Mouse (Mus musculus): ENCODE measurements around the gene Anxa8. TPM values are rescaled to one million over a fixed set of nuclear protein-coding genes. Genes with fewer than 3 reads are reported as not detected.

Gene Anxa8
- polyA plus RNA-seq, 2 experiments, result 23.7 to 42.5 TPM

DNA sequence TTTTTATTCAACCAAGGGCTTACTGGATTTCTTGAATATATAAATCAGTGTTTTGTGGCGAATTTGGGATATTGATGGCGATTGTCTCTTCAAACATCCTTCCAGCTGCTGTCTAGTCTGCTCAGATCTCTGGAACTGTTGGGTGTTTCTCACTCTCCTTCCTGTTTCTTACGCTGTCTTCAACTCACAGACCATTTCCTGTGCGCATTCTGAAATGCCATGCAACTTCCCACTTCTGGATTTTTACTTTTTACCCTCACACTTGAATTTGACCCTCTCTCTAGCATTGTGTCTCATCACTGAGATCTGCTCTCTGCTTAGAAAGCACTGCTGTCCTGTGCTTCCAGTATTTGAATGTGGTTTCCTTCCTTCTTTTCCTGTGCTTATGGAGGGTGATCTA, 21.8 kb downstream of the Anxa8 start:
- WGBS, result 78% methylated on average over 4 of the region's 4 CpGs
- Histone ChIP-seq H3K4me3 (replicated peaks; ENCODE audit: low read length) (no peak overlapping the region), H3K4me2 (replicated peaks; ENCODE audit: low read depth, low read length, severe bottlenecking) (no peak overlapping the region), H3K27ac (replicated peaks; ENCODE audit: low read depth, low read length) (no peak overlapping the region), H3K27me3 (ENCODE audit: control insufficient read depth, insufficient read depth, low read length) (no peaks in the 10 kb centered on the region), H3K36me3 (ENCODE audit: control insufficient read depth, insufficient read depth, low read length) (no peaks in the 10 kb centered on the region), H3K9me3 (ENCODE audit: control insufficient read depth, low read length) (no peaks in the 10 kb centered on the region), H3K9ac (ENCODE audit: low read depth, low read length, severe bottlenecking) (no peak overlapping the region), H3K4me1 (ENCODE audit: control insufficient read depth, insufficient read depth, low read length) (peaks cover 4% of the 10 kb centered on the region; the same call in 1 of the 2 replicates)
- ATAC-seq (ENCODE audit: low FRiP score, low read depth), result no peak
- no peak for DNase-seq (ENCODE audit: low spot score)
- TF ChIP-seq POLR2A (IDR thresholded peaks at IDR 0.05; ENCODE audit: borderline replicate concordance, extremely low read depth, insufficient read depth, insufficient read length), result no peak

GRCm38 (mm10) chr14:34114311-34114710, 28.5 kb downstream of the Anxa8 start:
- Histone ChIP-seq H3K9me3 (ENCODE audit: control insufficient read depth, low read length) (no peaks in the 10 kb centered on the region), H3K4me3 (replicated peaks; ENCODE audit: low read length) (no peak overlapping the region), H3K27ac (replicated peaks; ENCODE audit: low read depth, low read length) (no peak overlapping the region), H3K27me3 (ENCODE audit: control insufficient read depth, insufficient read depth, low read length) (no peaks in the 10 kb centered on the region), H3K36me3 (ENCODE audit: control insufficient read depth, insufficient read depth, low read length) (no peaks in the 10 kb centered on the region), H3K4me2 (replicated peaks; ENCODE audit: low read depth, low read length, severe bottlenecking) (no peak overlapping the region), H3K9ac (ENCODE audit: low read depth, low read length, severe bottlenecking) (no peak overlapping the region), H3K4me1 (ENCODE audit: control insufficient read depth, insufficient read depth, low read length) (no peaks in the 10 kb centered on the region)
- ATAC-seq (ENCODE audit: low FRiP score, low read depth) (no peak), DNase-seq (ENCODE audit: low spot score) (no peak)
- no peak for TF ChIP-seq POLR2A (IDR thresholded peaks at IDR 0.05; ENCODE audit: borderline replicate concordance, extremely low read depth, insufficient read depth, insufficient read length)
- 85% methylated on average over 4 of the region's 4 CpGs for WGBS

DNA sequence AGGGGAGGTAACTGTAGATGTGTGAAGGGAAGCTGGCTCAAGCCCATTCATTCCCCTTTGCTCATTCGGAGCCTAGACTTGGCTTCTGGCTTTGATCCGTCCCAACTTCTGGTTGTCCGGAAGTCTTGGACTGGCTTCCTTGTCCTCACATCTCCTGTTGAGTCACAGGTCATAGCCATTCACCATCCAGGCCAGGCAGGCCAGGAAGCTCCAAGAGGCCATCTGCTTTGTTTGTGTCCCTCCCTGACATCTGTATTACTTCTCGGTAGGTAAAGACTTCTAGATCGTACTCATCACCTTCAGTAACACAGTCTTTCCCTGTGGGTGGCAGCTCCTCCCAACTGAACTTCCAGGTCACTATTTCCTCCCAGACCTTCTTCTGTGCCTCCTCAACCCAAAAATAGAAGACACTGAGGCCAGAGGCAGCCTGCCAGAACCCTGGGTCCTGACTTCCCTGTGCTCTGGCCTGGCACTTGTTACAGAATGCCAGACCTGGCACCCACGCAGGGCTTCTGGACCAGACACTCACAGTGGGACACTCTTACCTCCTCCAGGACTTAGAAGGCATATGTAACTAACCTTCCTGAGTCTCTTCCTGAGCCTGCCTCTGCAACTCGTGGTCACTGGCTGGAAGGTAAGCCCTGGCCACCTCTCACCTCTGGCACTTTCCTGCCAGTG, 33.4 kb downstream of the Anxa8 start:
- Histone ChIP-seq H3K27me3 (ENCODE audit: control insufficient read depth, insufficient read depth, low read length) (no peaks in the 10 kb centered on the region), H3K9ac (ENCODE audit: low read depth, low read length, severe bottlenecking) (no peak overlapping the region), H3K4me2 (replicated peaks; ENCODE audit: low read depth, low read length, severe bottlenecking) (no peak overlapping the region), H3K9me3 (ENCODE audit: control insufficient read depth, low read length) (no peaks in the 10 kb centered on the region), H3K36me3 (ENCODE audit: control insufficient read depth, insufficient read depth, low read length) (no peaks in the 10 kb centered on the region), H3K4me3 (replicated peaks; ENCODE audit: low read length) (no peak overlapping the region), H3K4me1 (ENCODE audit: control insufficient read depth, insufficient read depth, low read length) (no peaks in the 10 kb centered on the region), H3K27ac (replicated peaks; ENCODE audit: low read depth, low read length) (no peak overlapping the region)
- no peak for TF ChIP-seq POLR2A (IDR thresholded peaks at IDR 0.05; ENCODE audit: borderline replicate concordance, extremely low read depth, insufficient read depth, insufficient read length)
- no peak for DNase-seq (ENCODE audit: low spot score)
- 68% methylated on average over 7 of the region's 7 CpGs for WGBS
- no peak for ATAC-seq (ENCODE audit: low FRiP score, low read depth)

DNA sequence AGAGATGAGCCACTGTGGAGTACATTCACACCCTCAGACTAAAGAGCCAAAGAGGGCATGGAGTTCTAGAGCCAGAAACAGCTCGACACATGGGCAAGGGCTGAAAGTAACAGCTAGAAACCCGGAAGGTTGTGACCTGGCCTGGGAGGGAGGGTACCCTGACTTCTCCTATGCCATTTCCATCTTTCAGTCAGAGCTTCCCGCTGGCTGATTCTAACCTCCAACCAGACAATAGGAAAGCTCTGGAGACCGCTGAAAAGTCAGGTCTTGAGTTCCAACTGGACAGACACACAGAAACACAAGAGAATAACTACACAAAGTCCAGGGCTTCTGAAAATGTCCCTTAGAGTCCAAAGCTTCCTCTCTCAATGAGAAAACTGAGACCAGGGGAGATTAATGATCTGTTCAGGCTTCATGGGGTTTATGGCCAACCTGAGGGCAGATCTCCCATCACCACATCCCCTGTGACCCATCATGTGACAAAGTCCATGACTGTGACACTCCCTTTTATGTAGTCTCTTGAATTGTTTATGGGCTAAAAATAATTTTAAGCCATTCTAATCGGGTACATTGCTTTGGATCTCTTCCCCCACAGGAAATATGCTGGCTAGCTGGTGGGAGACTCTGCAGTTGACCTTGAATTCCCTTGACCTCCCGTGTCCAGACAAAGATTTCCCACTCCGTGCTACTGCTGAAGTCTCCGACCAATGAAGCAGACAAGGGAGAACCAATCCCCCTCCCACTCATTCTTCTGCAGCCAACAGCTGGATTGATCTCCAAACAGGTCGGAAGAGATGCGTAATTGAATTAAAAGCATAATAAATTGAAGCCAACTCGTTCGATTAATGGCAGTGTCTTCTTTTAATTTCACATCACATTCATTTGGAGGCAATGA, 34.5 kb downstream of the Anxa8 start:
- Histone ChIP-seq H3K4me1 (ENCODE audit: control insufficient read depth, insufficient read depth, low read length) (no peaks in the 10 kb centered on the region), H3K9me3 (ENCODE audit: control insufficient read depth, low read length) (no peaks in the 10 kb centered on the region), H3K9ac (ENCODE audit: low read depth, low read length, severe bottlenecking) (no peak overlapping the region), H3K27me3 (ENCODE audit: control insufficient read depth, insufficient read depth, low read length) (no peaks in the 10 kb centered on the region), H3K4me2 (replicated peaks; ENCODE audit: low read depth, low read length, severe bottlenecking) (no peak overlapping the region), H3K27ac (replicated peaks; ENCODE audit: low read depth, low read length) (no peak overlapping the region), H3K36me3 (ENCODE audit: control insufficient read depth, insufficient read depth, low read length) (no peaks in the 10 kb centered on the region), H3K4me3 (replicated peaks; ENCODE audit: low read length) (no peak overlapping the region)
- 75% methylated on average over 12 of the region's 12 CpGs for WGBS
- no peak for ATAC-seq (ENCODE audit: low FRiP score, low read depth)
- DNase-seq (ENCODE audit: low spot score), result no peak
- TF ChIP-seq POLR2A (IDR thresholded peaks at IDR 0.05; ENCODE audit: borderline replicate concordance, extremely low read depth, insufficient read depth, insufficient read length), result no peak

GRCm38 (mm10) chr14:34120923-34121351, 35.2 kb downstream of the Anxa8 start:
- no peak overlapping the region for H3K4me3 ChIP-seq (replicated peaks; ENCODE audit: low read length)
- H3K36me3 ChIP-seq (ENCODE audit: control insufficient read depth, insufficient read depth, low read length), result no peaks in the 10 kb centered on the region
- no peak overlapping the region for H3K27ac ChIP-seq (replicated peaks; ENCODE audit: low read depth, low read length)
- no peaks in the 10 kb centered on the region for H3K4me1 ChIP-seq (ENCODE audit: control insufficient read depth, insufficient read depth, low read length)
- ATAC-seq (ENCODE audit: low FRiP score, low read depth), result no peak
- TF ChIP-seq POLR2A (IDR thresholded peaks at IDR 0.05; ENCODE audit: borderline replicate concordance, extremely low read depth, insufficient read depth, insufficient read length), result no peak
- no peaks in the 10 kb centered on the region for H3K9me3 ChIP-seq (ENCODE audit: control insufficient read depth, low read length)
- WGBS, result 92% methylated on average over 3 of the region's 3 CpGs
- DNase-seq (ENCODE audit: low spot score), result no peak
- H3K27me3 ChIP-seq (ENCODE audit: control insufficient read depth, insufficient read depth, low read length), result no peaks in the 10 kb centered on the region
- H3K4me2 ChIP-seq (replicated peaks; ENCODE audit: low read depth, low read length, severe bottlenecking), result no peak overlapping the region
- H3K9ac ChIP-seq (ENCODE audit: low read depth, low read length, severe bottlenecking), result no peak overlapping the region

All from limb, embryonic 14.5 days (tissue).